Comparison of ENCODE assay signal across 29 mouse cellular contexts in genomic region chr12:31608138-31608537, GRCm38 (mm10). TPM values are rescaled to one million over a fixed set of nuclear protein-coding genes. Genes with fewer than 3 reads are reported as not detected.
"Had no signal": no experiment of that assay in that cellular context is flagged by ENCODE, and none has a peak within 500 bp of the region (broad histone marks: within the 10 kb centered on the region; RNA-seq: fewer than 3 reads in every experiment).

No protein-coding gene starts in this region.

- ATAC-seq: hindbrain, postnatal 0 days; intestine, embryonic 16.5 days; liver, embryonic 12.5 days had no signal

- H3K9me3 ChIP-seq: heart, embryonic 13.5 days; heart, embryonic 15.5 days; hindbrain, embryonic 13.5 days; hindbrain, embryonic 15.5 days; limb, embryonic 13.5 days; limb, embryonic 15.5 days; liver, embryonic 12.5 days had no signal

- H3K27ac ChIP-seq: gastrocnemius, adult 2 months; heart, adult 2 months; heart, embryonic 13.5 days; heart, embryonic 15.5 days; hindbrain, embryonic 13.5 days; hindbrain, embryonic 15.5 days; hindbrain, postnatal 0 days; limb, embryonic 13.5 days; limb, embryonic 15.5 days; liver, embryonic 12.5 days; liver, embryonic 14.5 days had no signal

- H3K36me3 ChIP-seq: heart, embryonic 15.5 days; hindbrain, embryonic 13.5 days; hindbrain, embryonic 15.5 days; limb, embryonic 15.5 days had no signal

- H3K27me3 ChIP-seq: heart, embryonic 13.5 days; heart, embryonic 15.5 days; hindbrain, embryonic 13.5 days; hindbrain, embryonic 15.5 days; limb, embryonic 13.5 days; limb, embryonic 15.5 days; liver, embryonic 12.5 days had no signal

- H3K9ac ChIP-seq: heart, embryonic 13.5 days; heart, embryonic 15.5 days; hindbrain, embryonic 13.5 days; hindbrain, embryonic 15.5 days; limb, embryonic 13.5 days; limb, embryonic 15.5 days; liver, embryonic 12.5 days; liver, embryonic 14.5 days had no signal

- H3K4me3 ChIP-seq: gastrocnemius, adult 2 months; heart, adult 2 months; heart, embryonic 13.5 days; heart, embryonic 15.5 days; hindbrain, embryonic 13.5 days; hindbrain, embryonic 15.5 days; limb, embryonic 13.5 days; limb, embryonic 15.5 days; liver, embryonic 12.5 days had no signal

- DNase-seq: gastrocnemius, adult 2 months; gastrocnemius, postnatal 14 days; gastrocnemius, postnatal 36 days; heart, adult 11 months; heart, adult 2 months; heart, postnatal 14 days; heart, postnatal 36 days; kidney, adult 11 months; kidney, adult 8-10 months; kidney, postnatal 10 days; kidney, postnatal 25 days; kidney, postnatal 4 days; layer of hippocampus, adult 9-11 months; layer of hippocampus, postnatal 36 days; left cerebral cortex, postnatal 4 days had no signal

- H3K4me1 ChIP-seq: heart, embryonic 15.5 days; hindbrain, embryonic 13.5 days; hindbrain, embryonic 15.5 days; limb, embryonic 13.5 days; limb, embryonic 15.5 days had no signal

- H3K4me2 ChIP-seq: heart, embryonic 11.5 days; heart, embryonic 13.5 days; heart, embryonic 15.5 days; hindbrain, embryonic 13.5 days; hindbrain, embryonic 15.5 days; limb, embryonic 13.5 days; limb, embryonic 15.5 days; liver, embryonic 12.5 days had no signal

RNA-seq across cellular contexts. Expression of gene Slc26a4, which starts 48.4 kb away (rescaled TPM):
- total RNA-seq: gastrocnemius, adult 2 months; gastrocnemius, postnatal 14 days; gastrocnemius, postnatal 36 days; hematopoietic stem cell, adult 5-6 weeks; hindbrain, postnatal 0 days had no signal
- polyA plus RNA-seq: gonadal fat pad, adult 2 months; heart, adult 2 months; hindbrain, embryonic 11.5 days; hindbrain, embryonic 15.5 days; limb, embryonic 15.5 days; liver, embryonic 12.5 days; liver, embryonic 14.5 days had no signal
